In the genomic region with DNA sequence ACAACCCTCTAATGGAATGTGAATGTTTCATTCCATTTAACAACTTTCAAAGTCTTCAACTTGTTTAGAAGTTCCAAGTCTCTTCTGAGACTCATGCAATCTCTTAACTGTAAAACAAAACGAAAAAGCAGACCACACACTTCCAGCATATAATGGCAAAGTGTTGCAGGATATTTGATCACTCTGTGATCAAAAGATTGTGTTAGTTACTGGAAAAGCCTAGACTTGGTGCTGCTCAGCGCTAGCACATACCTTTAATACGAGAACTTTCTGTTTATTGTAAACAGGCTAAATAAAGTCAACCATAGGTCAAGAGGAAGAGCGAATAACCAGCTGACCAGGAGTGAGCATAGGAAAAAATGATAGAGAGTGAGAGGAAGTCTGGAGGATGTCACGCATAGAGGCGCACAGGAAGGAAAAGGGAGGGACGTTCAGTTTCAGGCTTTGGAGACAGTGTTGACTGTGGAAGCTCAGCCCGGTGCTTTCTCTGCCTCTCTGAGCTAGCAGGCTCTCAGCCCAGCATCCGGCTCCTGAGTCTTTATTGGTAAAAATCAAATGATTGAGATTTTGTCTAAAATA, we compare ENCODE assay signal across 16 mouse cellular contexts. TPM values are rescaled to one million over a fixed set of nuclear protein-coding genes. Genes with fewer than 3 reads are reported as not detected.
DNase-seq lines count a peak whose midpoint lies in the region; ATAC-seq and TF ChIP-seq lines count a peak whose summit lies in the region.
"Had no signal": no experiment of that assay in that cellular context is flagged by ENCODE, and none has a peak within 500 bp of the region (broad histone marks: within the 10 kb centered on the region; RNA-seq: fewer than 3 reads in every experiment).

No protein-coding gene starts in this region.

- no peaks in the 10 kb centered on the region for H3K27me3 ChIP-seq in heart, embryonic 11.5 days (ENCODE audit: control insufficient read depth, insufficient read depth, low read length)
- H3K27me3 ChIP-seq in stomach, embryonic 16.5 days (ENCODE audit: control insufficient read depth, insufficient read depth, low read length) = no peaks in the 10 kb centered on the region
- H3K27me3 ChIP-seq in stomach, postnatal 0 days (ENCODE audit: control insufficient read depth, insufficient read depth, low read length) = no peaks in the 10 kb centered on the region
- H3K27me3 ChIP-seq: neural tube, embryonic 13.5 days; Patski had no signal

- TF ChIP-seq CTCF in stomach, postnatal 0 days (IDR thresholded peaks at IDR 0.05; ENCODE audit: low read depth) = no peak

- H3K4me2 ChIP-seq in heart, embryonic 11.5 days = no peak overlapping the region
- no peak overlapping the region for H3K4me2 ChIP-seq in stomach, embryonic 16.5 days (ENCODE audit: low read depth, low read length)
- no peak overlapping the region for H3K4me2 ChIP-seq in stomach, postnatal 0 days (replicated peaks; ENCODE audit: low read depth)
- H3K4me2 ChIP-seq: neural tube, embryonic 13.5 days had no signal

- H3K27ac ChIP-seq in heart, embryonic 11.5 days (ENCODE audit: low read depth, low read length) = peak overlapping the region; percentile 36
- H3K27ac ChIP-seq in stomach, embryonic 16.5 days (ENCODE audit: low read length) = no peak overlapping the region
- no peak overlapping the region for H3K27ac ChIP-seq in stomach, postnatal 0 days (replicated peaks)
- H3K27ac ChIP-seq: forebrain, embryonic 10.5 days; neural tube, embryonic 13.5 days had no signal

- H3K36me3 ChIP-seq in heart, embryonic 11.5 days (ENCODE audit: control insufficient read depth, insufficient read depth, low read length) = no peaks in the 10 kb centered on the region
- H3K36me3 ChIP-seq in stomach, embryonic 16.5 days (ENCODE audit: control insufficient read depth, insufficient read depth, low read length) = no peaks in the 10 kb centered on the region
- no peaks in the 10 kb centered on the region for H3K36me3 ChIP-seq in stomach, postnatal 0 days (ENCODE audit: control insufficient read depth, insufficient read depth, low read length)
- H3K36me3 ChIP-seq: forebrain, embryonic 10.5 days; neural tube, embryonic 13.5 days had no signal

- WGBS in heart, embryonic 11.5 days (ENCODE audit: insufficient replicate concordance) = 62% methylated on average over 9 of the region's 9 CpGs
- WGBS in stomach, embryonic 16.5 days = 51% methylated on average over 9 of the region's 9 CpGs
- WGBS in stomach, postnatal 0 days = 61% methylated on average over 9 of the region's 9 CpGs

- H3K4me1 ChIP-seq in heart, embryonic 11.5 days (ENCODE audit: control insufficient read depth, insufficient read depth, low read length) = 0 out of 2 replicates have a peak, but pooled peaks cover 14% of the 10 kb centered on the region
- H3K4me1 ChIP-seq in stomach, embryonic 16.5 days (ENCODE audit: control insufficient read depth, insufficient read depth, low read length) = no peaks in the 10 kb centered on the region
- no peaks in the 10 kb centered on the region for H3K4me1 ChIP-seq in stomach, postnatal 0 days (replicated peaks; ENCODE audit: control insufficient read depth, insufficient read depth)
- H3K4me1 ChIP-seq: neural tube, embryonic 13.5 days had no signal

- no peak for DNase-seq in heart, postnatal 14 days
- DNase-seq in stomach, postnatal 0 days (ENCODE audit: low spot score) = no peak
- DNase-seq in thymus, adult 18-20 months = no peak
- no peak for DNase-seq in gastrocnemius, postnatal 4 days (ENCODE audit: low spot score in 2 of 2)
- DNase-seq: B cell, adult 2 months; cerebellum, adult 11 months; cerebellum, postnatal 36 days; liver; right cerebral cortex, postnatal 25 days had no signal

- intact Hi-C loops in heart, postnatal 14 days (cut with DNase I) = loop anchor here (5.0 kb wide), 1 partner anchor 67 kb away; no protein-coding TSS in a partner anchor

- no peak overlapping the region for H3K9ac ChIP-seq in heart, embryonic 11.5 days (ENCODE audit: low read depth, low read length)
- no peak overlapping the region for H3K9ac ChIP-seq in stomach, embryonic 16.5 days (ENCODE audit: low read length)
- H3K9ac ChIP-seq in stomach, postnatal 0 days (ENCODE audit: low read length) = no peak overlapping the region
- H3K9ac ChIP-seq: neural tube, embryonic 13.5 days had no signal

- H3K9me3 ChIP-seq in heart, embryonic 11.5 days (replicated peaks; ENCODE audit: control insufficient read depth, low read length) = no peaks in the 10 kb centered on the region
- no peaks in the 10 kb centered on the region for H3K9me3 ChIP-seq in stomach, embryonic 16.5 days (replicated peaks; ENCODE audit: control insufficient read depth, low read length)
- no peaks in the 10 kb centered on the region for H3K9me3 ChIP-seq in stomach, postnatal 0 days (ENCODE audit: control insufficient read depth, low read length)
- H3K9me3 ChIP-seq: forebrain, embryonic 10.5 days; neural tube, embryonic 13.5 days had no signal

- no peak for TF ChIP-seq EP300 in stomach, postnatal 0 days (optimal IDR thresholded peaks at IDR 0.05)

- H3K4me3 ChIP-seq in heart, embryonic 11.5 days (ENCODE audit: low read depth, low read length) = no peak overlapping the region
- H3K4me3 ChIP-seq in stomach, embryonic 16.5 days (replicated peaks; ENCODE audit: low read length) = no peak overlapping the region
- no peak overlapping the region for H3K4me3 ChIP-seq in stomach, postnatal 0 days (ENCODE audit: low read depth, low read length)
- H3K4me3 ChIP-seq: forebrain, embryonic 10.5 days; neural tube, embryonic 13.5 days had no signal

- 0 out of 2 replicates have a peak, but pooled peaks have one; percentile 57 for ATAC-seq in heart, embryonic 11.5 days (replicated peaks; ENCODE audit: insufficient number of reproducible peaks, low FRiP score, low TSS enrichment)
- peak; percentile 49; the same call in 1 of the 2 replicates for ATAC-seq in stomach, embryonic 16.5 days (ENCODE audit: insufficient read depth, low FRiP score)
- ATAC-seq in stomach, postnatal 0 days (ENCODE audit: low FRiP score, low TSS enrichment) = no peak
- peak; percentile 62 to 63; a peak in 2 of 4 replicates for ATAC-seq in hematopoietic stem cell, adult 5-6 weeks (replicated peaks in 1 of 2; ENCODE audit: insufficient read depth in 1 of 2, low FRiP score in 2 of 2, low TSS enrichment in 1 of 2, low read depth in 1 of 2, poor library complexity in 2 of 2, severe bottlenecking in 2 of 2)
- peak; percentile 63 for ATAC-seq in megakaryocyte progenitor cell, adult 5-6 weeks (replicated peaks; ENCODE audit: poor library complexity)
- ATAC-seq: Patski had no signal

RNA-seq across cellular contexts. Expression of a gene that starts 18.5 kb away (rescaled TPM):
- 75.9 and 87.7 TPM in 2 replicates for polyA plus RNA-seq in heart, embryonic 11.5 days (2014; fragmentation: Nextera tagmentation; extraction: Ambion mirVana)
- 10 to 100 TPM; 41.2 to 42.1 TPM for total RNA-seq in heart, postnatal 14 days (2021)
- 76.8 and 77.2 TPM in 2 replicates for polyA plus RNA-seq in stomach, embryonic 16.5 days (2015; fragmentation: Nextera tagmentation; extraction: Ambion mirVana)
- polyA plus RNA-seq in stomach, postnatal 0 days (2015; fragmentation: Nextera tagmentation; extraction: Ambion mirVana) = 69.8 and 74.3 TPM in 2 replicates
- 20.8 and 28.8 TPM in 2 replicates for total RNA-seq in hematopoietic stem cell, adult 5-6 weeks (2017)
- total RNA-seq in megakaryocyte progenitor cell, adult 5-6 weeks (2015) = 23.4 and 30.9 TPM in 2 replicates
- total RNA-seq in megakaryocyte progenitor cell, adult 5-6 weeks (2017) = 9.5 and 20.9 TPM in 2 replicates
- total RNA-seq in gastrocnemius, postnatal 4 days (2021) = 10 to 100 TPM; 69.8 to 73.2 TPM
